Mouse (Mus musculus): ENCODE measurements at regions not wholly inside any gene's neighbourhood (a gene's known extent, or its start where the extent isn't known, plus 50 kb on each side); places are given as distances from the start of the nearest gene placed in this dataset.
A peak's percentile ranks its signal among the peaks of the same experiment; 100 is the strongest.

DNA sequence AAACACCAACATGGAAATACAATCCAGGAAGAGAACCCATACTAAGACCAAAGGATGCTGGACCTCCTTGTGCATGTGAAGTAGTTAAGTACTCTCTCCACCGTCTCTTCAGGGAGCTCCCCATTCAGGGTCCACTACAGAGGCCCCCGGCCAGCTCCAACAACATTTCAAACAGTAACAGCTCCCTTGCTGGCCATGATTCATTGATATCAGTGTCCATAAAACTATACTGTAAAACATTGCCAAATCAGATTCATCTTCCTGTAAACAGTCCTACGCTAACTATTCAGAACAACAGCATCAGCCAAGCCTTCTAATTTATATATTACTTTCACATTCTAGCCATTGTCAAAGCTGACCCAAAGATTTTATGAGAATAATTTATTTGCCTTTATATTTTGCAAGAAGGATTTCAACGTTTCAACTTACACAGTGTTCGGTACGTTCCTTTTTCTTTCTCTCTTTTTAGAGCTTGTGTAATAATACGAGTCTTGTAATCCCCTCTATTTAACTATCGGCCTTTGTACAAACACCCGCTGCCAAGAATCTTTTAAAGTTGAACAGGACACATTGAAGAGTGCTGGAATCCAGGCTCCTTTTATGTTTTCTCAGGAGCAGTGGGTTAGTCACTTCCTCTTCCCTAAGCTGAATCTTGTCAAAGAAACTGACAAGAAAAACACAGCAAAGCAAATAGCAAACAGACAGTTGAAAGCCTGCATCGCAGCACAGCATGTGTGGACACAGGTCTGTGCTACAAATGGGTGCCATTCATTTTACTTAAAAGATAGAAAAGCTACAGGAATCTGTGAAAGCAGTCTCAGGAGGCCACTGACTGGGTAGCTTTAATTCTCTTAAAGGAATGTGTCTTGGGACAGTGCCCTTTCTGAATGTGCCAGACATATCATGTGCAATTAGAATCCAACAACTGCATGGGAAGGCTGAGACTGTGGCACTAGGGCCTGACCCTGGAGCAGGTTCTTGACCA lies 531.4 kb upstream of the Adamts16 start:
- 40% methylated on average over 10 of the region's 10 CpGs for WGBS
- Histone ChIP-seq H3K4me1 (replicated peaks; ENCODE audit: insufficient read depth, low read length) (no peaks in the 10 kb centered on the region), H3K9me3 (replicated peaks; ENCODE audit: low read length) (no peaks in the 10 kb centered on the region), H3K27me3 (ENCODE audit: insufficient read depth, low read length) (no peaks in the 10 kb centered on the region), H3K27ac (no peak overlapping the region), H3K4me2 (ENCODE audit: low read length) (no peak overlapping the region), H3K4me3 (replicated peaks; ENCODE audit: low read depth, low read length) (no peak overlapping the region), H3K36me3 (ENCODE audit: insufficient read depth, low read length) (no peaks in the 10 kb centered on the region), H3K9ac (ENCODE audit: low read depth, low read length) (no peak overlapping the region)
- ATAC-seq (replicated peaks; ENCODE audit: low FRiP score, low read depth): 0 out of 2 replicates have a peak, but pooled peaks have one; percentile 36
- DNase-seq (ENCODE audit: low spot score): peak; percentile 83
- no peak for TF ChIP-seq CTCF (IDR thresholded peaks at IDR 0.05; ENCODE audit: low read depth)

DNA sequence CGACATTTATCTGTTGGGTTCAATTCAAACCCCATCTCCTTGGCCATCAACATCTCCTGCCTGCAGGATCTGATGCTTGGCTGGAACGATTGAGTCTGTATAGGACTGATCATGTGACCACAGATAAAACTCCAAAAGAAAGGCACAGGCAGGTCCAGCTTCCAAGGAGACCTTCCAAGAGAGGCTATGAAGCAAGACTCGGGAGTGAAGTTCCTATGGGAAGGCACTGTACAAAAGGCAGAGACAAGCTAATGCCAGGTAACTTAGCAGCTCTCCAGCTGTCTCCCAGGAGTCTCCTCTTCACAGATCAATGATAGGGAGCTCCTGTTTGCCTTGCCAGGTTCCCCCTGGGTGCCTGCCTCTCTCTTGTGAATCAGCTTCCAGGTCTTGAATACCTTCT lies 528.2 kb upstream of the Adamts16 start:
- no peaks in the 10 kb centered on the region for H3K27me3 ChIP-seq (ENCODE audit: insufficient read depth, low read length)
- H3K4me2 ChIP-seq (ENCODE audit: low read length): no peak overlapping the region
- DNase-seq (ENCODE audit: low spot score) (no peak), ATAC-seq (replicated peaks; ENCODE audit: low FRiP score, low read depth) (no peak)
- H3K4me3 ChIP-seq (replicated peaks; ENCODE audit: low read depth, low read length): no peak overlapping the region
- H3K27ac ChIP-seq: no peak overlapping the region
- no peak overlapping the region for H3K9ac ChIP-seq (ENCODE audit: low read depth, low read length)
- H3K4me1 ChIP-seq (replicated peaks; ENCODE audit: insufficient read depth, low read length): no peaks in the 10 kb centered on the region
- TF ChIP-seq CTCF (IDR thresholded peaks at IDR 0.05; ENCODE audit: low read depth): no peak
- no peaks in the 10 kb centered on the region for H3K36me3 ChIP-seq (ENCODE audit: insufficient read depth, low read length)
- no peaks in the 10 kb centered on the region for H3K9me3 ChIP-seq (replicated peaks; ENCODE audit: low read length)
- 76% methylated on average over 3 of the region's 3 CpGs for WGBS

DNA sequence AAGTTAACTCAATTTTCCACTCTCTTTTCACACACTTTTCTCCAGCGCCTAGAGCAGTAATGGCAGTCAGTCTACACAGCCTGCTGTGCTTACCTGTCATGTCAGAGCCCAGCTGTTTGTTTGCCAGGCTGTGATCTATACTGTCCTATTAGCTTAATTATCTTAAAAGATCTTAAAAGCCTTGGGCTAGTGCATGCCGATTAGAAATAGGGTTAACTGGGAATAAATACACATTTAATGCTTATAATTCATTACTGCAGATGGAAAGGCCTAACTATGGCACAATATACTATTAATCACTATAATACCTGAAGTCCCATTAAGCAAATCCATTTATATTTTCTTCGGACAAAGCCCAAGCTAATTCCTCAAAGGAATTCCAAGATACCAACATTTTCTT lies 523.6 kb upstream of the Adamts16 start:
- Histone ChIP-seq H3K9ac (ENCODE audit: low read depth, low read length) (no peak overlapping the region), H3K4me3 (replicated peaks; ENCODE audit: low read depth, low read length) (no peak overlapping the region), H3K27ac (no peak overlapping the region), H3K36me3 (ENCODE audit: insufficient read depth, low read length) (no peaks in the 10 kb centered on the region), H3K27me3 (ENCODE audit: insufficient read depth, low read length) (no peaks in the 10 kb centered on the region), H3K4me2 (ENCODE audit: low read length) (no peak overlapping the region), H3K9me3 (replicated peaks; ENCODE audit: low read length) (no peaks in the 10 kb centered on the region), H3K4me1 (replicated peaks; ENCODE audit: insufficient read depth, low read length) (no peaks in the 10 kb centered on the region)
- no peak for DNase-seq (ENCODE audit: low spot score)
- WGBS: 71% methylated on average over 3 of the region's 3 CpGs
- no peak for TF ChIP-seq CTCF (IDR thresholded peaks at IDR 0.05; ENCODE audit: low read depth)
- no peak for ATAC-seq (replicated peaks; ENCODE audit: low FRiP score, low read depth)

DNA sequence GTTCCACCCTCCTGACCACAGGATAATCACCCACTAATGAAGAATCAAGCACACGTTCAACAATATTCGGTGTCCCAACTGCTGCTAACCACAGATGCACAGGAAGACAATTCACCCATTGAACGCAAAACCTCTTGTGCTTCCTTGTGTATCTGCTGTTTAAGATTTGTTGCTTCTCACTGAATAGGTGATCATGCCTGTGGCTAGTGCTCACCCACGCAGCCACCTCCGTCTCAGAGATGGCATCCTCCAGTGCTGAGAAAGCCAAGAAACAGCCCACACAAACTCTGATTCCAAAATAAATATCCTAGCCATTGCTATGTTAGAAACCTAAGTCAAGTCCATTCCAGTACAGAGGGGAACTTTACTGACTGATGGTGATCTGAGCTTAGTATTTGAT lies 520.7 kb upstream of the Adamts16 start:
- WGBS: 55% methylated on average over 5 of the region's 5 CpGs
- Histone ChIP-seq H3K4me3 (replicated peaks; ENCODE audit: low read depth, low read length) (no peak overlapping the region), H3K9me3 (replicated peaks; ENCODE audit: low read length) (no peaks in the 10 kb centered on the region)

DNA sequence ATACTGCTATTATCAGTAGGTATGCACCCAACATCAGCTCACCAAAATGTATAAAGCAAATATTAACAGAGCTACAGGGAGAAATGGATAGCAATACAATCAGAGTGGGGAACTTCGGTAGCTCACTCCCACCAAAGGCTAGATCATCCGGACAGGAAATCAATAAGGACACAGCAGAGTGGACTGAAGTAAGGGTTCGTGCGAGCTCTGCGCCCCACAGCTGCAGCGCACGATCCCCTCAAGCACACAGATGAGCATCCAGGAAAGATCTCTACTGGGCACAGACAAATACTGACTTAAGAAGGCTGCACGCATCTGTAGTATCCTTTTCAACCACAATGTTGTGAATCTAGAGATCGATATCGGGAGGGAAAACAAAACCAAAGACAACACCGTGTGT lies 517.5 kb upstream of the Adamts16 start:
- DNase-seq (ENCODE audit: low spot score) (no peak), ATAC-seq (replicated peaks; ENCODE audit: low FRiP score, low read depth) (no peak)
- H3K27ac ChIP-seq: no peak overlapping the region
- H3K4me2 ChIP-seq (ENCODE audit: low read length): peak overlapping the region; percentile 41
- H3K9me3 ChIP-seq (replicated peaks; ENCODE audit: low read length): no peaks in the 10 kb centered on the region
- TF ChIP-seq CTCF (IDR thresholded peaks at IDR 0.05; ENCODE audit: low read depth): no peak
- no peaks in the 10 kb centered on the region for H3K4me1 ChIP-seq (replicated peaks; ENCODE audit: insufficient read depth, low read length)
- H3K4me3 ChIP-seq (replicated peaks; ENCODE audit: low read depth, low read length): no peak overlapping the region
- H3K9ac ChIP-seq (ENCODE audit: low read depth, low read length): no peak overlapping the region
- H3K36me3 ChIP-seq (ENCODE audit: insufficient read depth, low read length): no peaks in the 10 kb centered on the region
- no peaks in the 10 kb centered on the region for H3K27me3 ChIP-seq (ENCODE audit: insufficient read depth, low read length)
- 60% methylated on average over 11 of the region's 11 CpGs for WGBS

More for the DNA sequence above, 520.7 kb upstream of the Adamts16 start:
- no peak overlapping the region for H3K4me2 ChIP-seq (ENCODE audit: low read length)
- no peak overlapping the region for H3K27ac ChIP-seq
- no peaks in the 10 kb centered on the region for H3K36me3 ChIP-seq (ENCODE audit: insufficient read depth, low read length)
- H3K4me1 ChIP-seq (replicated peaks; ENCODE audit: insufficient read depth, low read length): no peaks in the 10 kb centered on the region
- no peak overlapping the region for H3K9ac ChIP-seq (ENCODE audit: low read depth, low read length)
- no peaks in the 10 kb centered on the region for H3K27me3 ChIP-seq (ENCODE audit: insufficient read depth, low read length)
- no peak for TF ChIP-seq CTCF (IDR thresholded peaks at IDR 0.05; ENCODE audit: low read depth)
- ATAC-seq (replicated peaks; ENCODE audit: low FRiP score, low read depth) (no peak), DNase-seq (ENCODE audit: low spot score) (peak; percentile 19)

GRCm38 (mm10) chr13:71350787-71351186 lies 509.2 kb upstream of the Adamts16 start:
- DNase-seq (ENCODE audit: low spot score) (no peak), ATAC-seq (replicated peaks; ENCODE audit: low FRiP score, low read depth) (no peak)
- no peak overlapping the region for H3K9ac ChIP-seq (ENCODE audit: low read depth, low read length)
- no peaks in the 10 kb centered on the region for H3K36me3 ChIP-seq (ENCODE audit: insufficient read depth, low read length)
- WGBS: 89% methylated on average over 7 of the region's 7 CpGs
- no peak overlapping the region for H3K27ac ChIP-seq
- no peak overlapping the region for H3K4me3 ChIP-seq (replicated peaks; ENCODE audit: low read depth, low read length)
- no peak for TF ChIP-seq CTCF (IDR thresholded peaks at IDR 0.05; ENCODE audit: low read depth)
- H3K9me3 ChIP-seq (replicated peaks; ENCODE audit: low read length): no peaks in the 10 kb centered on the region
- H3K27me3 ChIP-seq (ENCODE audit: insufficient read depth, low read length): no peaks in the 10 kb centered on the region
- no peaks in the 10 kb centered on the region for H3K4me1 ChIP-seq (replicated peaks; ENCODE audit: insufficient read depth, low read length)
- H3K4me2 ChIP-seq (ENCODE audit: low read length): no peak overlapping the region
